ENCODE assay signal across 2 mouse cellular contexts in the genomic region with DNA sequence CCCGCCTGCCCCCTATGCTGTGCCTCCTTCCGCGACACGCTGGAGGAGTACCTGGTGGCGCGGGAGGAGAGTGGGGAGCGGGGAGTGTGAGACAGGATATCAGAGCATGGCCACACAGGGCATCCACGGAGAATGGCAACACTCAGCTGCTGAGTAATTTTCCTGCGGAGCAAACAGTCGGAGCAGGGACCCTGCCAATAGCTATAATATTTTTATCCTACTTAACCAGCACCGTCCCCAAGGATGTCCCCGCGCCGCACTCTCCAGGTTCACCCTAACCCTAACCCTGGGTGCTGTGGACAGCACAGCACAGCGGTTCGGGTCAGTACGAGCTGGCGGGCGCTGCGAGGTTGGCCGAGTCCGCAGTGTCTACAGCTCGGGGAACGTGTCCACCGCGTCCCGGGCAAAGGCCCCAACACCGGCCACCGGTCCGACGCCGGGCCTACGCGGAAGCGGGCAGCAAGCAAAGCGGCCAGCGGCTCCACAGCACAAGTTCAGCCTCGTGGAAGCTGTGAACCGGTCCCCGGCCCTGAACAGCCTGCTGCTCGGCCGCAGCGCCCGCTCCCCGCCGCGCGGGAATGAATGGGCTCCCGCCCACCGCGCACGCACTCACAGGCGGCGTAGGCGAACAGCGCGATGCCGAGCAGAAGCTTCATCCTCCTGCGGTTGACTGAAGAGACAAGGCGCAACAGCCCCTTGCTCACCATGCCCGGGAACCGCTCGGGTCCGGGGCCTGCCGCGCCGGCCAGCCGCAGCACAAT.
TF ChIP-seq lines count a peak whose summit lies in the region.

No protein-coding gene starts in this region.

TF ChIP-seq in MEL, 35 proteins besides CTCF, POLR2A, EP300 and RAD21 (continued from another document):
- TF ChIP-seq ZMIZ1 (IDR thresholded peaks at IDR 0.05; ENCODE audit: low read depth, low read length) (0 out of 2 replicates have a peak, but pooled peaks have one; percentile 2), ZKSCAN1 (IDR thresholded peaks at IDR 0.05; ENCODE audit: low read depth, low read length) (no peak), TBP (IDR thresholded peaks at IDR 0.05; ENCODE audit: low read depth, low read length) (0 out of 2 replicates have a peak, but pooled peaks have one; percentile 22), MAZ (IDR thresholded peaks at IDR 0.05; ENCODE audit: low read depth, low read length) (no peak), NELFE (IDR thresholded peaks at IDR 0.05; ENCODE audit: low read depth, low read length) (peak; percentile 67)

TF ChIP-seq in myocyte, 11 proteins besides CTCF, POLR2A, EP300 and RAD21 (continued from another document):
- TF ChIP-seq MAX (IDR thresholded peaks at IDR 0.05; ENCODE audit: low read depth) (no peak), MYOG (IDR thresholded peaks at IDR 0.05; ENCODE audit: control insufficient read depth in 1 of 3, insufficient read depth in 1 of 3, insufficient read length in 2 of 3, low read depth in 2 of 3) (no peak)
